ENCODE assay signal across 10 mouse cellular contexts in genomic region chr9:63650905-63651304, GRCm38 (mm10). TPM values are rescaled to one million over a fixed set of nuclear protein-coding genes. Genes with fewer than 3 reads are reported as not detected.
DNase-seq lines count a peak whose midpoint lies in the region; ATAC-seq and TF ChIP-seq lines count a peak whose summit lies in the region.
"Had no signal": no experiment of that assay in that cellular context is flagged by ENCODE, and none has a peak within 500 bp of the region (broad histone marks: within the 10 kb centered on the region; RNA-seq: fewer than 3 reads in every experiment).

No protein-coding gene starts in this region.

- no peak overlapping the region; the same call in 1 of the 2 replicates for H3K9ac ChIP-seq in midbrain, embryonic 14.5 days (replicated peaks; ENCODE audit: low read length)
- H3K9ac ChIP-seq in midbrain, embryonic 11.5 days (ENCODE audit: low read length) = no peak overlapping the region
- H3K9ac ChIP-seq in neural tube, embryonic 15.5 days (replicated peaks) = no peak overlapping the region
- no peak overlapping the region for H3K9ac ChIP-seq in liver, postnatal 0 days (replicated peaks)
- H3K9ac ChIP-seq: liver, embryonic 13.5 days had no signal

- H3K4me2 ChIP-seq in midbrain, embryonic 14.5 days (ENCODE audit: low read length) = no peak overlapping the region
- no peak overlapping the region for H3K4me2 ChIP-seq in midbrain, embryonic 11.5 days
- H3K4me2 ChIP-seq in neural tube, embryonic 15.5 days = no peak overlapping the region
- no peak overlapping the region for H3K4me2 ChIP-seq in liver, postnatal 0 days (ENCODE audit: low read depth, low read length)
- H3K4me2 ChIP-seq: liver, embryonic 13.5 days had no signal

- H3K27me3 ChIP-seq in midbrain, embryonic 14.5 days (ENCODE audit: control insufficient read depth, insufficient read depth, low read length) = no peaks in the 10 kb centered on the region
- H3K27me3 ChIP-seq in midbrain, embryonic 11.5 days (ENCODE audit: control insufficient read depth, insufficient read depth, low read length) = no peaks in the 10 kb centered on the region
- H3K27me3 ChIP-seq in neural tube, embryonic 15.5 days (replicated peaks) = no peaks in the 10 kb centered on the region
- H3K27me3 ChIP-seq in liver, postnatal 0 days (ENCODE audit: insufficient read depth, low read length) = no peaks in the 10 kb centered on the region
- H3K27me3 ChIP-seq: liver, embryonic 13.5 days had no signal

- no peak for TF ChIP-seq EP300 in liver, postnatal 0 days (IDR thresholded peaks at IDR 0.05; ENCODE audit: low read depth)

- peaks cover 14% of the 10 kb centered on the region for H3K4me1 ChIP-seq in midbrain, embryonic 14.5 days (ENCODE audit: control insufficient read depth, insufficient read depth, low read length)
- H3K4me1 ChIP-seq in midbrain, embryonic 11.5 days (ENCODE audit: control insufficient read depth, insufficient read depth, low read length) = peaks cover 13% of the 10 kb centered on the region
- H3K4me1 ChIP-seq in neural tube, embryonic 15.5 days = peaks cover 49% of the 10 kb centered on the region
- no peaks in the 10 kb centered on the region for H3K4me1 ChIP-seq in liver, postnatal 0 days (ENCODE audit: insufficient read depth)
- H3K4me1 ChIP-seq: liver, embryonic 13.5 days had no signal

- ATAC-seq in midbrain, embryonic 14.5 days (ENCODE audit: low FRiP score, low TSS enrichment) = no peak
- ATAC-seq in midbrain, embryonic 11.5 days (ENCODE audit: low FRiP score) = no peak
- ATAC-seq in neural tube, embryonic 15.5 days (ENCODE audit: low FRiP score) = no peak; the same call in 1 of the 2 replicates
- ATAC-seq in liver, postnatal 0 days = no peak

- H3K9me3 ChIP-seq in midbrain, embryonic 14.5 days (ENCODE audit: control insufficient read depth, low read length) = no peaks in the 10 kb centered on the region
- no peaks in the 10 kb centered on the region for H3K9me3 ChIP-seq in midbrain, embryonic 11.5 days (ENCODE audit: control insufficient read depth, low read length)
- H3K9me3 ChIP-seq in neural tube, embryonic 15.5 days (replicated peaks) = no peaks in the 10 kb centered on the region
- no peaks in the 10 kb centered on the region for H3K9me3 ChIP-seq in liver, postnatal 0 days (ENCODE audit: low read length)
- H3K9me3 ChIP-seq: liver, embryonic 13.5 days had no signal

- WGBS in midbrain, embryonic 14.5 days = 84% methylated on average over 14 of the region's 14 CpGs
- WGBS in midbrain, embryonic 11.5 days = 93% methylated on average over 14 of the region's 14 CpGs
- 70% methylated on average over 14 of the region's 14 CpGs for WGBS in neural tube, embryonic 15.5 days
- 90% methylated on average over 14 of the region's 14 CpGs for WGBS in liver, postnatal 0 days (ENCODE audit: insufficient replicate concordance)

- 0 out of 2 replicates have a peak overlapping the region, but pooled peaks have one; percentile 41 for H3K27ac ChIP-seq in midbrain, embryonic 14.5 days (replicated peaks; ENCODE audit: low read depth, low read length)
- no peak overlapping the region for H3K27ac ChIP-seq in midbrain, embryonic 11.5 days (ENCODE audit: low read depth, low read length)
- peak overlapping the region; percentile 52 for H3K27ac ChIP-seq in neural tube, embryonic 15.5 days (replicated peaks)
- no peak overlapping the region for H3K27ac ChIP-seq in liver, postnatal 0 days (ENCODE audit: low read depth)
- H3K27ac ChIP-seq: liver, embryonic 13.5 days had no signal

- peak; percentile 25 for DNase-seq in adrenal gland, adult 2 months
- no peak for DNase-seq in adrenal gland, postnatal 4 days (ENCODE audit: low spot score in 2 of 2)
- DNase-seq in midbrain, embryonic 14.5 days = no peak
- DNase-seq in midbrain, embryonic 11.5 days (ENCODE audit: low spot score, missing footprints) = no peak
- peak; percentile 62 to 68 for DNase-seq in heart, adult 9 months (ENCODE audit: low spot score in 2 of 2)
- no peak for DNase-seq in liver, postnatal 0 days
- no peak for DNase-seq in spleen, adult 18-20 months
- DNase-seq: liver, embryonic 13.5 days; right cerebral cortex, postnatal 4 days had no signal

- no peak for TF ChIP-seq CTCF in liver, postnatal 0 days (IDR thresholded peaks at IDR 0.05; ENCODE audit: low read depth)

- peaks cover 6% of the 10 kb centered on the region; the same call in 1 of the 2 replicates for H3K36me3 ChIP-seq in midbrain, embryonic 14.5 days (ENCODE audit: control insufficient read depth, insufficient read depth, low read length)
- H3K36me3 ChIP-seq in midbrain, embryonic 11.5 days (ENCODE audit: control insufficient read depth, insufficient read depth, low read length) = peaks cover 24% of the 10 kb centered on the region
- H3K36me3 ChIP-seq in neural tube, embryonic 15.5 days = no peaks in the 10 kb centered on the region
- H3K36me3 ChIP-seq in liver, postnatal 0 days (replicated peaks; ENCODE audit: insufficient read depth, low read length) = peaks cover 39% of the 10 kb centered on the region

- H3K4me3 ChIP-seq in midbrain, embryonic 14.5 days (replicated peaks; ENCODE audit: low read depth, low read length) = no peak overlapping the region
- no peak overlapping the region for H3K4me3 ChIP-seq in midbrain, embryonic 11.5 days (ENCODE audit: low read depth, low read length)
- no peak overlapping the region for H3K4me3 ChIP-seq in neural tube, embryonic 15.5 days (replicated peaks)
- H3K4me3 ChIP-seq in liver, postnatal 0 days (ENCODE audit: low read depth, low read length) = no peak overlapping the region
- H3K4me3 ChIP-seq: liver, embryonic 13.5 days had no signal

RNA-seq across cellular contexts. Expression of gene Aagab, which starts 48.4 kb away (rescaled TPM):
- total RNA-seq in adrenal gland, adult 2 months (2021) = 10 to 100 TPM; 21.9 to 32.3 TPM
- polyA plus RNA-seq in adrenal gland, adult 2 months (2012; rRNA removed) = 11.8 and 14.1 TPM in 2 replicates
- 10 to 100 TPM; 23.8 to 24.6 TPM for total RNA-seq in adrenal gland, postnatal 4 days (2021)
- polyA plus RNA-seq in midbrain, embryonic 14.5 days (2014; fragmentation: Nextera tagmentation; extraction: Ambion mirVana) = 52.9 and 64.5 TPM in 2 replicates
- 57.5 and 57.7 TPM in 2 replicates for polyA plus RNA-seq in midbrain, embryonic 11.5 days (2014; fragmentation: Nextera tagmentation; extraction: Ambion mirVana)
- 51.5 and 56.0 TPM in 2 replicates for polyA plus RNA-seq in neural tube, embryonic 15.5 days (2015; fragmentation: Nextera tagmentation; extraction: Ambion mirVana)
- 12.8 and 14.2 TPM in 2 replicates for polyA plus RNA-seq in liver, postnatal 0 days (2015; fragmentation: Nextera tagmentation; extraction: Ambion mirVana)

RNA-seq across cellular contexts. Expression of gene Iqch, which starts 48.6 kb away (rescaled TPM):
- total RNA-seq in adrenal gland, adult 2 months (2021) = under 1 TPM in 1 of 2 experiments, not detected in 1; 0.12 TPM
- not detected in 2 replicates for polyA plus RNA-seq in adrenal gland, adult 2 months (2012; rRNA removed)
- total RNA-seq in adrenal gland, postnatal 4 days (2021) = under 1 TPM in 1 of 2 experiments, not detected in 1; 0.20 TPM
- 0.11 and 0.12 TPM in 2 replicates for polyA plus RNA-seq in midbrain, embryonic 14.5 days (2014; fragmentation: Nextera tagmentation; extraction: Ambion mirVana)
- polyA plus RNA-seq in midbrain, embryonic 11.5 days (2014; fragmentation: Nextera tagmentation; extraction: Ambion mirVana) = 0.10 TPM in 1 of 2 replicates, not detected in the other
- polyA plus RNA-seq in neural tube, embryonic 15.5 days (2015; fragmentation: Nextera tagmentation; extraction: Ambion mirVana) = 0.12 and 0.24 TPM in 2 replicates
- polyA plus RNA-seq in liver, postnatal 0 days (2015; fragmentation: Nextera tagmentation; extraction: Ambion mirVana) = 0.08 and 0.09 TPM in 2 replicates
- polyA plus RNA-seq: liver, embryonic 13.5 days had no signal

Comparison
In these comparisons a context has a peak if more than half of its experiments do, and no peak if none do; other contexts are left out.
1. DNase-seq: peak in adrenal gland, adult 2 months (single experiment) and heart, adult 9 months (2 of 2); none in adrenal gland, postnatal 4 days (0 of 2), midbrain, embryonic 14.5 days (single experiment), midbrain, embryonic 11.5 days (single experiment), liver, postnatal 0 days (single experiment) and spleen, adult 18-20 months (0 of 2).
2. H3K27ac ChIP-seq: peak in midbrain, embryonic 14.5 days (single experiment) and neural tube, embryonic 15.5 days (single experiment); none in midbrain, embryonic 11.5 days (single experiment) and liver, postnatal 0 days (single experiment).